Mouse (Mus musculus) lung, adult 2 months (tissue): ENCODE measurements at regions not wholly inside any gene's neighbourhood (a gene's known extent, or its start where the extent isn't known, plus 50 kb on each side); places are given as distances from the start of the nearest gene placed in this dataset.

Source experiments
- CTCF ChIP-seq: fragments of 200-500 bp; IDR thresholded peaks from 2 replicates; pipeline ENCODE4 v1.5.1; 2011; ENCODE audit warnings: mild to moderate bottlenecking, low read length, control low read depth; ENCODE audit not compliant: insufficient read depth
- POLR2A ChIP-seq: fragments of 200-500 bp; IDR thresholded peaks from 2 replicates; pipeline ENCODE4 v1.6.1; 2011; ENCODE audit warnings: low read depth, mild to moderate bottlenecking, control low read depth, low read length, borderline replicate concordance; ENCODE audit errors: extremely low read depth

GRCm38 (mm10) chr9:46433716-46434115 is 113.9 kb upstream of the 4931429L15Rik start:
- TF ChIP-seq POLR2A (no peak), CTCF (no peak)
